Mouse (Mus musculus) heart, embryonic 12.5 days (tissue): ENCODE measurements at regions not wholly inside any gene's neighbourhood (a gene's known extent, or its start where the extent isn't known, plus 50 kb on each side); places are given as distances from the start of the nearest gene placed in this dataset.

Experiments used
- ATAC-seq: fragments of 200-750 bp; cut with Nextera tagmentation; 2 replicates; pipeline ENCODE4 v1.8.0; 2017; ENCODE audit warnings: moderate TSS enrichment, moderate library complexity; ENCODE audit not compliant: insufficient number of reproducible peaks, low FRiP score
- H3K27ac ChIP-seq: fragments of 300-500 bp; sonication (generic); 2 replicates; pipeline ENCODE4 v1.5.1; 2016; ENCODE audit warnings: mild to moderate bottlenecking, moderate library complexity; ENCODE audit not compliant: poor library complexity, severe bottlenecking
- H3K27me3 ChIP-seq: fragments of 300-500 bp; sonication (generic); replicated peaks from 2 replicates; pipeline ENCODE4 v1.6.1; 2016; ENCODE audit warnings: mild to moderate bottlenecking, moderate library complexity
- H3K36me3 ChIP-seq: fragments of 300-500 bp; sonication (generic); 2 replicates; pipeline ENCODE4 v1.6.1; 2016; ENCODE audit warnings: mild to moderate bottlenecking, moderate library complexity
- H3K4me1 ChIP-seq: fragments of 300-500 bp; sonication (generic); replicated peaks from 2 replicates; pipeline ENCODE4 v1.6.1; 2016; ENCODE audit warnings: mild to moderate bottlenecking
- H3K4me2 ChIP-seq: fragments of 300-500 bp; sonication (generic); 2 replicates; pipeline ENCODE4 v1.6.1; 2016; ENCODE audit warnings: mild to moderate bottlenecking, moderate library complexity
- H3K4me3 ChIP-seq: fragments of 300-500 bp; sonication (generic); 2 replicates; pipeline ENCODE4 v1.5.1; 2016; ENCODE audit warnings: mild to moderate bottlenecking
- H3K9ac ChIP-seq: fragments of 300-500 bp; sonication (generic); 2 replicates; pipeline ENCODE4 v1.6.1; 2016; ENCODE audit warnings: mild to moderate bottlenecking, moderate library complexity
- H3K9me3 ChIP-seq: fragments of 300-500 bp; sonication (generic); replicated peaks from 2 replicates; pipeline ENCODE4 v1.6.1; 2016; ENCODE audit warnings: mild to moderate bottlenecking, moderate library complexity
- WGBS: fragments of 180-500 bp; shearing (Covaris S2); methylation state at CpG from one replicate; pipeline ENCODE4 v1.1.7; 2016; 5-methylcytosine and 5-hydroxymethylcytosine counted together

DNA sequence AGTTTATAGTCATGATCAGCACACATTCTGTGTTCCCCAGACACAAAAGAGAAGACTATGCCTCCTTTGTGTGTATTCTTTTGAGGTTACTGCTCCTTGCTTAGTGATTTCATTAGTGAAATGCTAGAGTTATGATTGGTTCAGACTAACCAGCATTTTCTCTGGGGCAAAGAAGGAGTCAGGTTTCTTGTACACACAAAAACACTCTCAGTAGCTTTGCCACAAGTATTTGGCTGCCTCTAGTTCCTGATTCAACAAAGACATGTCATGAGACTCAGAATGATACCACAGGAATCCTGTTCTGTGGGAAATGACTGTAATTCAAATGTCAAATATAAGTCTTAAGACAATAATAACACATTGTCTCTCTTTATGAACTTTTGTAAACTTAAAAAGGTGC is 86.9 kb downstream of the Alx1 start:
- Histone ChIP-seq H3K4me2 (no peak overlapping the region), H3K9me3 (no peaks in the 10 kb centered on the region), H3K27ac (no peak overlapping the region), H3K4me3 (no peak overlapping the region), H3K27me3 (no peaks in the 10 kb centered on the region), H3K9ac (no peak overlapping the region), H3K4me1 (no peaks in the 10 kb centered on the region), H3K36me3 (no peaks in the 10 kb centered on the region)
- ATAC-seq: no peak

DNA sequence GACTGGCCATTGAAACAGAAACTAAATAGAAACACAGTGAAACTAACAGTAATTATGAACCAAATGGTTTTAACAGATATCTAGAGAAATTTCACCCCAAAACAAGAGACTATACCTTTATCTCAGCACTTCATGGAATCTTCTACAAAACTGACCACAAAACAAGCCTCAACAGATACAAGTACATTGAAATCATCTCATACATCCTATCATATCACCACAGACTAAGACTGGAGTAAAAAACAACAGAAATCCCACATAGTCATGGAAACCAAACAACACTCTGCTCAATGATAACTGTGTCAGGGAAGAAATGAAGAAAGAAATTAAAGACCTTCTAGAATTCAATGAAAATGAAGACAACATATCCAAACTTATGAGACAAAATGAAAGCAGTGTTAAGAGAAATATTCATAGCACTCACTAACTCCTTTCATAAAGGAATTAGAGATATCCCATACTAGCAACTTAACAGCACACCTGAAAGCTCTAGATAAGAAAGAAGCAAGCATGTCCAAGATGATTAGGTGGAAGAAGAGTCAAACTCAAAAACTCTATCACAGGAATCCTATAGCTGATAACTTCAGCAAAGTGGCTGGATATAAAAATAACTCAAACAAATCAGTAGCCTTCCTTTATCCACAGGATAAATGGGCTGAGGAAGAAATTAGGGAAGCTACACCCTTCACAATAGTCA is 89.0 kb downstream of the Alx1 start:
- ATAC-seq: no peak
- Histone ChIP-seq H3K9ac (no peak overlapping the region), H3K4me1 (no peaks in the 10 kb centered on the region), H3K9me3 (no peaks in the 10 kb centered on the region), H3K27ac (no peak overlapping the region), H3K27me3 (no peaks in the 10 kb centered on the region), H3K4me2 (no peak overlapping the region), H3K4me3 (no peak overlapping the region), H3K36me3 (no peaks in the 10 kb centered on the region)

DNA sequence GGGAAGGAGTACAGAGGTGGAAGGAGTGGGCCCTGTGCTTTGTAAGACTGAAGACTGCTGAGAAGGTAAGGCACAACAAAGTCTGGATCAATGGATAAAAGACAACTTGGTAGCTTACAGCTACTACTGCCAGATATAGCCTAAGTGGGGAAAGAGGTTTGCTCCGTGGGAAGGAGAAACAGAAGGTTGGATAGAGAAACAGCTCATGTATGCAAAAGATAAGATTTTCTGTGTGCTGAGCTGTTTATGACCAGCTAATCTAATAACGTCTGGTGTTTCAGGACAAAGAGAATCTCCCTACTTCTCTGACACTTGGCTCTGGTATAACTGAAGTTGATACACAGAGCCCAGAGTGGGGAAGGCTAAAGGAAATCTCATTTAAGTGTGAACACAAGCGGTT is 98.6 kb downstream of the Alx1 start:
- Histone ChIP-seq H3K27ac (no peak overlapping the region), H3K4me2 (no peak overlapping the region), H3K27me3 (no peaks in the 10 kb centered on the region), H3K4me3 (no peak overlapping the region), H3K36me3 (no peaks in the 10 kb centered on the region), H3K9ac (no peak overlapping the region), H3K9me3 (no peaks in the 10 kb centered on the region), H3K4me1 (no peaks in the 10 kb centered on the region)
- WGBS: 32% methylated on average over 3 of the region's 3 CpGs
- ATAC-seq: no peak

DNA sequence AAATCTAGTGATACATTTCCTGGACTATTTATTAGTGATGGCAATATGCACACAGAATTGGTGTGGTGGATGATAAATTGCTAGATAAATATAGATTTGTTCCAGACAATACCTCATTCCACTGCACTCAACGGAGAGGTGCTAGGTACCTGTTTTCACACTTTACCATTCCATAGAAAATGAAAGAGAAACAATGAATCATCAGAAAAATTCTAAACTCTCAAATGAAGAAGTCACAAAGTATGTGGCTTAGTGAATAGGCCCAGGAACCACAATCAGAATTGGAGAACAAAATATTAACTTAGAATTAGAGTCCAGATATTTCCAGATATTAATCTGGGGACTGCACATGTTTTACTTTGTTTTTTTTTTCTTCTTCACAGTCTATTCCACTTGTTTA is 101.4 kb downstream of the Alx1 start:
- WGBS: 67% methylated on average over 1 of the region's 1 CpGs
- Histone ChIP-seq H3K4me1 (no peaks in the 10 kb centered on the region), H3K27ac (no peak overlapping the region), H3K27me3 (no peaks in the 10 kb centered on the region), H3K36me3 (no peaks in the 10 kb centered on the region), H3K4me2 (no peak overlapping the region), H3K9me3 (no peaks in the 10 kb centered on the region), H3K9ac (no peak overlapping the region), H3K4me3 (no peak overlapping the region)
- no peak for ATAC-seq

DNA sequence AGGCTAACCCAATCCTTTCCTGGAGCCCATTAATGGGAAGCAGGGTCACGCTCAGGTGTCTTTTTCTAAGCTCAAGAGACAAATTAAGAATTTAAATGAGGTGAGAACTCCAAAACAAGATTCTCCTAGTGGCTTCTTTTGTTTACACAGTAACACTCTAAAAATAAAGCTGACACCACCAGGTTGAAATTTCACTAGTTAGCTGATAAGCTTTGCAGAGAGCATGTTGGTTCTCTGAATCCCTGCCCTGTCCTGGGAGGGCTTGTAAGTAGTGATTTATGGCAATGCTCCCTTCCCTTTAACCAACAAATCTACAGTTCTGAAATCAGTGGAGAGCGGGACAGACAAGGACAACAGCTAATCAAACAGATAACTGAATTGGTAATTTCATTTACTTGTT is 132.6 kb downstream of the Alx1 start:
- no peak overlapping the region for H3K4me3 ChIP-seq
- no peak overlapping the region for H3K4me2 ChIP-seq
- no peaks in the 10 kb centered on the region for H3K4me1 ChIP-seq
- no peaks in the 10 kb centered on the region for H3K36me3 ChIP-seq
- 10% methylated on average over 2 of the region's 2 CpGs for WGBS
- no peaks in the 10 kb centered on the region for H3K27me3 ChIP-seq
- H3K9ac ChIP-seq: no peak overlapping the region
- H3K9me3 ChIP-seq: no peaks in the 10 kb centered on the region
- no peak overlapping the region for H3K27ac ChIP-seq
- no peak for ATAC-seq

DNA sequence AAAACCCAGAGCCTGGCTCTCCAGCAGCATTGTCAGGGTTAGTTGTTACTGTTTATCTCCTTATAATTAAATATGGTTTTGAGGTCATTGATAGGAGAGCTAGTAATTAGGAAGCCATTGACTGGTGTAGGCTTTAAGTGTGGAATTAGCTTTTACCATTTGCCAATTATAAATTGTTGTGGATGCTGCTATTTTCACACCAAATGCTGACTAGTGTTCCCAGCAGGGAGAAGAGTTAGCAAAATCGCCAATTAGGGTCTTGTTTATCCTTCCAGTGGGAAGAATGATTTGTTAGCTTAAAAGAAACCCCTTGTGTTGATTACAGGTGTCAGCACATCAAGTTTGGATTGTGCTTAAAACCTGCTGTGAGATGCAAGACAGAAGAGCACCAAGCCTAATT is 134.1 kb downstream of the Alx1 start:
- Histone ChIP-seq H3K9me3 (no peaks in the 10 kb centered on the region), H3K4me2 (no peak overlapping the region), H3K4me3 (no peak overlapping the region), H3K27me3 (no peaks in the 10 kb centered on the region), H3K27ac (no peak overlapping the region), H3K9ac (no peak overlapping the region), H3K36me3 (no peaks in the 10 kb centered on the region), H3K4me1 (no peaks in the 10 kb centered on the region)
- no peak for ATAC-seq
- WGBS: 9% methylated on average over 1 of the region's 1 CpGs

DNA sequence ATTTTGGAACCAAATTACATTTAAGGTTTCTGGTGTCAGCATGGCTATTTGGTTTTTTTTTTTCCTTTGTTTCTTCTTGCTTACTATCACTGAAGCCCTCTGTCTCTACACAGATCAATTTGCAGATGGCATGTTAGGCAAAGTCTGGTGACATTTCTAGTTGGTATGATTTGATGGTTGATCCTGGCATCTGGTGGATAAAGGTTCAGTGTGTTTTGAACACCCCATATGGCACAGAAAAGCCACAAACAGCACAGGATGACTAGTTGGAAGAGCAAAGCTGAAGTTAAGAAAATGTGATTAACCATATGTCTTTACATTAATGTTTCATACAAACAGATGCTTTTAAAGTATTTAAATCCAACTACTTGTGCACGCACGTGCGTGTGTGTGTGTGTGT is 137.6 kb downstream of the Alx1 start:
- Histone ChIP-seq H3K9me3 (no peaks in the 10 kb centered on the region), H3K27ac (no peak overlapping the region), H3K4me3 (no peak overlapping the region), H3K36me3 (no peaks in the 10 kb centered on the region), H3K9ac (no peak overlapping the region), H3K4me2 (no peak overlapping the region), H3K4me1 (no peaks in the 10 kb centered on the region), H3K27me3 (no peaks in the 10 kb centered on the region)
- WGBS: 79% methylated on average over 3 of the region's 3 CpGs
- ATAC-seq: no peak

DNA sequence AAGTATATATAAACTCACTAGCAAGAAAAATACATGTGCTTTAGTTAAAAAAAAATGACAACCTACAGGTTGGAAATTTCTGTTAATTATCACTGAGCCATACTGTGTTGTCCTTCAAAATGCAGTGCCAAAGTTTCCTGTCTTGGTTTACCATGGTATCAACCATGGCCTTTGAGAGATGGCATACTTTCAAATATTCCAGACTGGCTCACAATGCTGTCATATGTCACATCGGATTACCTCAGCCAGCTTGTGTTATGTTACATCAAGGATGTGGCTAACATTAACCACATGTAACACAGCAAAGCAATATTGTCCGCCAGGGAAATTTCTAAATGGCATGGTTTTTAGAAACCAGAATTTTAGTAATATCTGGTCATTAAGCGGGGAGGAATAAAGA is 140.3 kb downstream of the Alx1 start:
- H3K4me2 ChIP-seq: no peak overlapping the region
- H3K4me3 ChIP-seq: no peak overlapping the region
- no peaks in the 10 kb centered on the region for H3K9me3 ChIP-seq
- H3K4me1 ChIP-seq: no peaks in the 10 kb centered on the region
- WGBS: 76% methylated on average over 3 of the region's 3 CpGs
- no peak overlapping the region for H3K9ac ChIP-seq
- H3K27me3 ChIP-seq: no peaks in the 10 kb centered on the region
- H3K36me3 ChIP-seq: no peaks in the 10 kb centered on the region
- ATAC-seq: no peak
- H3K27ac ChIP-seq: no peak overlapping the region

DNA sequence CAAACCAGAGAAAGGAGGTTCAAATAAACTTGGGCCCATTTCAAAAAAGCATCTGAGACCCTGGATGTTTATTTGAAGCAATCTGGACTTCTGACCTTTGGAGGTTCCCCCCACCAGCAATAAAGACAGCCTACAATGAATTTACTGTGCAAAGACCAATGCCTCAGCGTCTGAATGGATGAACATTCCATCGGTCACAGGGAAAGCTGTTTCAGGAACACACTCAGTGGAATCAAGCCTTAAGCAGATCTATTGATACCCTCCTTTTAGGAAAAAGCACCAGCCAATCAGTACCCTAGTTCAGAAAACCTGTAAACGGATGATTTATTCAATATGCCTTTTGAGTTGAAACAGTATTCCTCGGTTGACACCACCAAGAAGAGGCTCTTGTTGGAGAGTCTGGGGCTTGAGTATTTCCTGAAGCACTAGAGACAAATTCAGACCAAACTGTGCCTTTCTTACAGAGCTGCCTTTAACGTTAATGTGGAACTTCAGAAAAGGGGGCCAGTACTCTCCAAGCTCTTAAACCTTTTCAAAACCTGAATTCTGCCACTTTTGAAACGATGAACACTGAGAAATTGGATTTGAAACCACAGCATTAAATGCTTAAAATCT is 148.1 kb downstream of the Alx1 start:
- Histone ChIP-seq H3K4me2 (no peak overlapping the region), H3K4me1 (no peaks in the 10 kb centered on the region), H3K9me3 (no peaks in the 10 kb centered on the region), H3K27ac (no peak overlapping the region), H3K9ac (no peak overlapping the region), H3K36me3 (no peaks in the 10 kb centered on the region), H3K4me3 (no peak overlapping the region), H3K27me3 (no peaks in the 10 kb centered on the region)
- ATAC-seq: no peak
- 65% methylated on average over 6 of the region's 6 CpGs for WGBS

DNA sequence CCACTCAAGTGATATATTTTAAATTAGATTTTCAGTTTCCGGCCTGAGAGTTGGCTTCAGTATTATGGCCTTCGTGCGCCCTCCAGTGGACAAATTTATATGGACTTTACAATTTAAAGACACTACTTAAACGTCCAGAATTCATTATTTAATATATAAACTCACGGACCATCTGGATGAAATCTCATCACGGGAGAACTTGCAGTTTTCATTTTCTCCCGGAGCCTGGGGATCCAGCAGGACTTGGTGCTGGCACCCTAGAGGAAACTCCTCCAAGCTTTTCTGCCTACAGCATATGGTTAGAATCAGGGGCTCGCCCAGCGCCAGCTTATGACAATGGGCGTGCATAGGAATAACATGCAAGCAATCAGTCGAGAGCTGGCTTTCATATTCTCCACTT is 152.0 kb downstream of the Alx1 start:
- Histone ChIP-seq H3K36me3 (no peaks in the 10 kb centered on the region), H3K27ac (no peak overlapping the region), H3K4me2 (peak overlapping the region; percentile 22), H3K27me3 (no peaks in the 10 kb centered on the region), H3K9me3 (no peaks in the 10 kb centered on the region), H3K4me3 (no peak overlapping the region), H3K9ac (no peak overlapping the region), H3K4me1 (no peaks in the 10 kb centered on the region)
- WGBS: 32% methylated on average over 11 of the region's 11 CpGs
- no peak for ATAC-seq

DNA sequence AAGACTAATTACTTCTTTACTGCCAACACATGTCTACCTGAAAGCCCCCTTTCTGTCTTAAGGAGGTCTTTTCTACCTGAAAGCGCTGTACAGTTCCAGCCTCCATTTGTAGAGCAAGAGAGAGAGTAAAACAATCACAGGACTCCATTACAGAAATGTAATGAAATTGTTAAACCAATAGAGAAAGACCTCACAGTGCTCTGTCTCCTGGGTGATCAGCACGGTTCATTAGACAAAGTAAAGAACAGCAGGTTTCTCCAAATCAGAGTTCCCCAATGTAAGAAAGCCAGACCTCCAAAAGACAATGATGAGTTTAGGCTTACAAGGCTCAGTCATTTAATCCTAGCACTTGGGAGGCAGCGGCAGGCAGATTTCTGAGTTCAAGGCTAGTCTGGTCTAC is 153.1 kb downstream of the Alx1 start:
- Histone ChIP-seq H3K4me2 (no peak overlapping the region), H3K9me3 (no peaks in the 10 kb centered on the region), H3K4me1 (no peaks in the 10 kb centered on the region)

DNA sequence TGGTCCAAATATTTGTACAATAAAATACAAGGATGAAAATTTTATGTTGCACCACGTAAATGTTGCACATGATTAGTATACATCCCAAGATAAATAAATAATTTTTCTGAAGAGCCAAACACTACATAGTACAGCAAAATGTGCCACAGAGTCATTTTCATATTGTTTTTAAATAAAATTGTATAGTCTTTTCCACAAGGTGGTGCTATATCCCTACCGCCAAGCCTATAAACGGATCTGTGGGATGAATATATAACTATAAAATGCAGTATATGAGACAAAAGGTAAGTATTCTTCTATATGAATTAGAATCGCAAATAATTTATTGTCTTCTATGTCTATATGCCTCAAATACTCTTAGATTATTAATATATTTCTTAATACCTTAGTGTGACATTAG is 163.1 kb downstream of the Alx1 start:
- WGBS: 24% methylated on average over 4 of the region's 4 CpGs
- no peaks in the 10 kb centered on the region for H3K27me3 ChIP-seq
- H3K9ac ChIP-seq: no peak overlapping the region
- H3K9me3 ChIP-seq: no peaks in the 10 kb centered on the region
- no peak overlapping the region for H3K4me3 ChIP-seq
- no peak for ATAC-seq
- no peaks in the 10 kb centered on the region for H3K4me1 ChIP-seq
- no peak overlapping the region for H3K27ac ChIP-seq
- no peaks in the 10 kb centered on the region for H3K36me3 ChIP-seq
- no peak overlapping the region for H3K4me2 ChIP-seq

More for the DNA sequence above, 153.1 kb downstream of the Alx1 start:
- no peak overlapping the region for H3K9ac ChIP-seq
- 77% methylated on average over 3 of the region's 3 CpGs for WGBS
- no peaks in the 10 kb centered on the region for H3K27me3 ChIP-seq
- no peaks in the 10 kb centered on the region for H3K36me3 ChIP-seq
- no peak for ATAC-seq
- H3K4me3 ChIP-seq: no peak overlapping the region
- H3K27ac ChIP-seq: no peak overlapping the region
